Mouse (Mus musculus) heart, postnatal 0 days (tissue): ENCODE measurements at regions not wholly inside any gene's neighbourhood (a gene's known extent, or its start where the extent isn't known, plus 50 kb on each side); places are given as distances from the start of the nearest gene placed in this dataset.

ENCODE experiments used
- CTCF ChIP-seq: IDR thresholded peaks from 2 replicates; pipeline ENCODE4 v1.5.1; 2016; ENCODE audit warnings: antibody characterized with exemption, control low read depth, low read depth
- EP300 ChIP-seq: IDR thresholded peaks from 2 replicates; pipeline ENCODE4 v1.6.1; 2016; ENCODE audit warnings: antibody characterized with exemption, low read depth

DNA sequence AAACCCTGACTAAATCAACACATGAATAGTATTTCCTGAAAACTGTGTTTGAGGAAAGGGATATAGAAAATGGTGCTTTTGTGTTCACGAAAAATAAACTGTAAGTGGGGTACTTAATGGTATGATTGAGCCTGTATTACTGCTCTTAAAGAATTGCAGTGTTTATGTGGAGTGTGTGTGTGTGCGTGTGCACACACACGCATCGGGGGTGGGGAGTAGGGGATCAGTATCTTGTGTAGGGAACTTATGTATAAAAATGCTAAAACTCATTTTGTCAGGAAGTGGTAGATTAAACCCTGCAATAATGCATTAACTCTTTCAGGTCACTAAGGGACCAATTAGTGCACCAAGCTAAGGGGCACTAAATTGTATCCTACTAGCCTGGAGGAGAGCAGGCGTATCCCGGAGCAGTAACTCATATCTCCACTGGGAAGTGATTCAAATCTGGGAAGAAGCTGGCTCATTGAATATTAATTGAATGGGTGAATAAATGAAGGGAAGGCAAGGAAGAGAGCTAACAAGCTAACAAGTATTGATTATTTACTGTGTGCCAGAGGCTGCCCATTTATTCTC lies 129.3 kb downstream of the Olfm4 start:
- TF ChIP-seq CTCF (no peak), EP300 (no peak)
